Mouse (Mus musculus) layer of hippocampus, adult 11-12 months (tissue): Measurements from ENCODE around the gene Lcn3.
"Not testable (repeated sequence)": the region's sequence is repeated elsewhere in the genome, so short reads cannot be mapped to it uniquely, and the experiment has no call there.

Experiments
- DNase-seq: peaks from one replicate; pipeline ENCODE4 v3.0.0; 2022; ENCODE audit warnings: low spot score

Lcn3 gene

GRCm38 (mm10) chr2:25765269-25765668, at the start of gene Lcn3:
TSS of gene Lcn3 (plus strand) at chr2:25765569.
- no peak for DNase-seq

- no peak for DNase-seq
Observed at GRCm38 (mm10) chr2:25717222-25717621, 48.1 kb upstream of the Lcn3 start.

GRCm38 (mm10) chr2:25733199-25733930, 32.0 kb upstream of the Lcn3 start:
- DNase-seq = no peak

GRCm38 (mm10) chr2:25736709-25737108, 28.7 kb upstream of the Lcn3 start, which contains the start of gene Obp2b:
TSS of gene Obp2b (plus strand) at chr2:25737009.
- not testable (repeated sequence) for DNase-seq

- no peak for DNase-seq
Observed at GRCm38 (mm10) chr2:25741671-25742070, 23.7 kb upstream of the Lcn3 start.

- DNase-seq = no peak
Observed at GRCm38 (mm10) chr2:25754201-25754600, 11.2 kb upstream of the Lcn3 start.

GRCm38 (mm10) chr2:25758064-25758625, 7.2 kb upstream of the Lcn3 start:
- DNase-seq = no peak

GRCm38 (mm10) chr2:25767764-25768163, 2.4 kb downstream of the Lcn3 start:
- no peak for DNase-seq

- DNase-seq = no peak
Observed at GRCm38 (mm10) chr2:25773507-25773906, 8.1 kb downstream of the Lcn3 start.

- no peak for DNase-seq
Observed at GRCm38 (mm10) chr2:25774640-25775039, 9.3 kb downstream of the Lcn3 start.

GRCm38 (mm10) chr2:25775991-25776390, 10.6 kb downstream of the Lcn3 start:
- no peak for DNase-seq

GRCm38 (mm10) chr2:25776717-25777116, 11.3 kb downstream of the Lcn3 start, which contains the start of gene Lcn11:
TSS of gene Lcn11 (plus strand) at chr2:25777017.
- no peak for DNase-seq

GRCm38 (mm10) chr2:25779076-25779475, 13.7 kb downstream of the Lcn3 start:
- no peak for DNase-seq

GRCm38 (mm10) chr2:25780921-25781320, 15.6 kb downstream of the Lcn3 start:
- no peak for DNase-seq

- no peak for DNase-seq
Observed at GRCm38 (mm10) chr2:25781957-25782356, 16.6 kb downstream of the Lcn3 start, which contains the start of gene Gm13539. TSS of gene Gm13539 (plus strand) at chr2:25782257.

- no peak for DNase-seq
Observed at GRCm38 (mm10) chr2:25785573-25786322, 20.4 kb downstream of the Lcn3 start.

- DNase-seq = no peak
Observed at GRCm38 (mm10) chr2:25789092-25789491, 23.7 kb downstream of the Lcn3 start.

GRCm38 (mm10) chr2:25797635-25798034, 32.3 kb downstream of the Lcn3 start:
- DNase-seq = no peak

- DNase-seq = no peak
Observed at GRCm38 (mm10) chr2:25798065-25798464, 32.7 kb downstream of the Lcn3 start.

- no peak for DNase-seq
Observed at GRCm38 (mm10) chr2:25811711-25812110, 46.3 kb downstream of the Lcn3 start.

- DNase-seq = no peak
Observed at GRCm38 (mm10) chr2:25813364-25813763, 48.0 kb downstream of the Lcn3 start.

GRCm38 (mm10) chr2:25815748-25816147, 50.4 kb downstream of the Lcn3 start, which contains the start of gene Glt6d1:
TSS of gene Glt6d1 (minus strand) at chr2:25815848.
- not testable (repeated sequence) for DNase-seq
